Mouse (Mus musculus) thymus, postnatal 4 days (tissue): ENCODE measurements around the gene 2310039H08Rik.

Experiments
- DNase-seq: peaks from one replicate; pipeline ENCODE4 v3.0.0; 2021

2310039H08Rik gene

DNA sequence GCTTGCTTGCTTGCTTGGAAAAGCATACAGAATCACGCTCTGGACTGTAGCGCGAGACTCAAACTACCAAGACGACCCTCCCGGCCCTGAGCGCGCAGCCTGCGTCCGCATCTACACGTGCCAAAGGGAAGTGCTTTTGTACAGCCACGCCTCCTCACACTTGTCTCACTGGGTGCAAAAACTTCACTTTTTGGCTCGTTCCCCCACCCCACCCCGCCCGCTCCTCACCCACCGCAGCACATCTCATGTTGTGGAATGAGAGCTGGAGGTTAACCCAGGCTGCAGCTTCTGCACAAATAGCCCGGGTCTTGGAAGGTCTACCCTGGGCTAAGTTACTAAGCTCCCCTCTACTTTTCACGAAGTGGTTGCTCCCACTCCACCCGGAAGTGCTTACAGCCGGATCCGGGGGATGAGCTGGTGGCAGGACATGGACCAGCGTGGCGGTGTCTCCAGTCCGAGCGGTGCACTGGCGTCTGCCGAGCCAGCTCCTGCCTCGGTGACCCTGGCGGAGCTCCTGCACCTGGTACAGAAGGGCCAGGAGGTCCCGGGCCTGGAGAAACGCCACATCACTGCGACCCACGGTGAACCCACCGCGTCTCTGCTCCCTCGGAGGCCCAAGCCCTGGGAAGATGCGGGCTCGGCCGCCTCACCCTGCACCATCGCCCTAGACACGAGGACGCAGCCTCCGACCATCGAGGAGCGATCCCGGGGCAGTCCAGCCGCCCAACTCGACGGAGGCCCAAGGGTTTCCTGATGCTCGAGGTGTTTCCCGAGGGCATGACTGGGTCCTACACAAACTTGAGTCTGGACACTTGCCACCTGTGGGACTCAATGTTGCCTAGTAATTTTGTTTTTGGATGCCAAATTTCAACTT, at the start of gene 2310039H08Rik:
2310039H08Rik (plus strand) TSS at position 232 of the 874 bp plus-strand sequence.
- DNase-seq = peak; percentile 84

- peak; percentile 54 for DNase-seq
Observed at GRCm38 (mm10) chr17:46724477-46725084, 47.9 kb upstream of the 2310039H08Rik start.

DNA sequence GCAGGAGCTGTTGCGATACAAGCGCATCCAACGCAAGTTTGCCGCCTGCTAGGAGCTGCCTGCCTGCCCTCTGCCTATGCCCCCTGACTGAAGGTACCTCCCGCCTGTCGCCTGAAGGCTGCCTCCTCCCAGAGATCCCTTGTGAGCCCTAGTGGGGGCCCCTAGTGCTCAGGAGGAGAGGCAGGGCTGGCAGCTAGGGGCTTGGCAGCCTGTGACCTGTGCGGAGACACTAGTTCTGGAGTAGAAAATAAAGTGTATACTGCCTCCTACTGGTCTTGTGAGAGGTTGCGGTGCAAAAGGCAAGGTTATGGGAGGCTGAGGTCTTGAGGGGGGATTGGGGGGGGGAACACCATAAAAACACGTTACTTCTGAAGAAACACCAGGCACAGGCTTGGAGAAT, 47.2 kb upstream of the 2310039H08Rik start:
- peak; percentile 71 for DNase-seq

DNA sequence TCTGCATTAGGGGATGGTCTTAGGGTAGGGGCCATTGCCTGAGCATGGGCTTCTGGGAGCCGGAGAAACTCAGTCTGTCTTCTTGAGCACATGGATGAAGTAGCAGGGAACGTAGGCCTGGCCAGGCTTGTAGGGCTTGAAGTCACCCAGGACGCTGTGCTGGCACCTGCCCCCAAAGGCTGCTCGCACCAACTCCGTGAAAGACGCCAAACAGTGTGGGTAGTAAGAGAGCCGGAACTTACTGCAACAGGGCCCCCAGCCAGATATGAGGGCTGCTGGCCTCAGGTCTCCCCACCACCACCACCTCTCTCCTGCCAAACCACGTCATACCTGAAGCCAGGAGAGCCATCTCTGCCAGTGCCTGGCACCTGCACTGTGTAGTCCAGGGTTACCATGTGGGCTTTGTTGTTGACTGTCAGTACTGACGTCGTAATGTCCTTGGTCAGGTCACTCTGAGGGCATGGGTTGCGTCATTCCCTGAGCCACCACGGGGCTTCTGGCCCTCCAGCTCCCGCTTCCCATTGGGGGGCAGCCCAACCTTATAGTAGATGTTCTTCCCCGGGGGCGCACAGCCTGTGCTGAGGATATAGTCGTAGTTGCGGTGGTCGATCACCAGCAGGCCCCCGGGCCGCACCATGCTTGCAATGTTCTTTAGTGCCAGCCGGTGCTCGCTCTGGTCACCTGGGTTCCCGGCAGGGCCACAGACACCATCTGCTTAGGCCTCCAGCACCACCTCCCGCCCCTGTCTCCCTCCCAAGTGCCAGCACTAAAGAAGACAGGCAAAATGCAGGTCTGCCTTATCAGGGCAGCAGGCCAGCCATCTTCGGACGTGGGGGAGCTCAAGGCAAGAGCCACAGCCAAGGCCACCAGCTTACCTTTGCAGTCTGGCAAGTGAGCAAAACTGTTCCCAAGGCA, 46.4 kb upstream of the 2310039H08Rik start:
- DNase-seq = no peak

GRCm38 (mm10) chr17:46727271-46727670, 45.2 kb upstream of the 2310039H08Rik start:
- no peak for DNase-seq

- peak; percentile 68 for DNase-seq
Observed at GRCm38 (mm10) chr17:46728021-46728420, 44.4 kb upstream of the 2310039H08Rik start.

DNA sequence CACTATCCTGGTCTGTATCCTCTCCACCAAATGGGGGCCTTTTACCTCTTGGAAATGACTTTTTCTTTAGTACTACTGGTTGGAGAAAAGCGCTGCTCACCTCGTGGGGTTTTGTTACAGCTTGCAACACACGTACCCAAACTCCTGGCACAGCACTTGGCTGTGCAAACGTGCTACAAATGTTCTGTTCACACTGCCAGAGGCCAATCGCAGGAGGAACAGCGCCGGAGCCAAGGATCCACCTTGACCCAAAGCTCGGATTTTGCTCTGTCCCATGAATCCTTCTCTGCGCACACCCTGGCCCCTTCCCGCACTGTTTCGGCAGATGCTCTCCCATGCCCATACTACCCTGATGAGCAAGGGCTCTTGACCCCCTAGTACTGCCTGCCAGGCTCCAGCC, 43.9 kb upstream of the 2310039H08Rik start:
- no peak for DNase-seq

DNA sequence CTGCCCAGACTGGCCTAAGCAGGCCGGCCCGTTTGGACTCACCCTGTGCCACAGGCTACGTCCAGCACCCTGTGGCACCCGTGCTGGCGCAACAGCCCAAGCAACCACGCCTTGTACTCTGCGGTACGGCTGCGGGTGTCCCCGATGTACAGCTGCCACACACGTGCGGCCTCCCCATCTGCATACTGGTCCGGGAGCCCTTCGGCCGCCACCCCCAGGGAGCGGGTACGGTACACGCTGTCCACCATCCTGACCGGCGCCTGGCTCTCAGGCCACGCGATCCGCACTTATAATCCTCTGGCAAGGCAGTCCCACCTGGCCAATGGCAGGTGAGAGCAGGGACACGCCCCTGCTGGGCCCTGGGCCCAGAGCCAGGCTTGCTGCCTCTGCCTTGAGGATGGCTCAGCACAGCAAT, 43.5 kb upstream of the 2310039H08Rik start, which contains the start of gene Gnmt:
Gnmt (minus strand) TSS at position 265 of the 415 bp plus-strand sequence.
- no peak for DNase-seq

- DNase-seq = no peak
Observed at GRCm38 (mm10) chr17:46734055-46734454, 38.4 kb upstream of the 2310039H08Rik start.

GRCm38 (mm10) chr17:46735287-46735686, 37.1 kb upstream of the 2310039H08Rik start:
- no peak for DNase-seq

DNA sequence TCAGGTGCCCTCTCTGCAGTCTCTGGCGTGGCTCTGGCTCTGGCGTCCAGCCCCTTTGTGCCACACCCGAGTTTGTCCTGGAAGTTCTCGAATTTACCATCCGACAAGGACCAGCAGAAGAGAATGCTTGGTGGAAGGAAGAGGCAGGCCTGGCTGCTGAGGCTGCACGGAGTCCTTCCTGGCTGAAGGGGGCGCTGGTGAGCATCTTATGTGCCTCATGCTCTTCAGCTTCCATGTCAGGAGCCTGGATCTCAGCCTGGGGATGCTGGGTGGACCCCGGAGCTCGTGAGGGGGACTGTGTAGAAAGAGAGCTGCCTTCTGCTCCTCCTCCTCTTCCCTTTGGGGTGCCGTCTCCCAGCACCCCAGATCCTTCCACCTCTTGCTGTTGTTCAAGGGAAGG, 36.3 kb upstream of the 2310039H08Rik start:
- DNase-seq = peak; percentile 81

DNA sequence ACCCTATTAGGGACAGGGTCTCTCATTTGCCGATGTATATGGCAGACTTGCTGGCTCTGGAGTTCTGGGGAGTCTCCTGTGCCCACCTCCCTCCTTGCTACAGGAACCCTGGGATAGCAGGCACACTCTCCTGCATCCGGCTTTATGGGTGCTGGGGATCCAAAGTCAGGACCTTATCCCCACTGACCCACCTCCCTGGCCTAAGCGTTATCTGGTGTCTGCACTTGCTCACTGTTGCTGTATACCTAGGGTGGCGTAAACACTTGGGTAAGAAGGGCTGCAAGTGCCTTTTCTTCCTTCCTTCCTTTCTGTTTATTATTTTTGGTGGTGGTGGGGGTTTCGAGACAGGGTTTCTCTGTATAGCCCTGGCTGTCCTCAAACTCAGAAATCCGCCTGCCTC, 31.1 kb upstream of the 2310039H08Rik start:
- no peak for DNase-seq

GRCm38 (mm10) chr17:46742986-46743385, 29.4 kb upstream of the 2310039H08Rik start:
- no peak for DNase-seq

- DNase-seq = no peak
Observed at GRCm38 (mm10) chr17:46745506-46745905, 26.9 kb upstream of the 2310039H08Rik start.

GRCm38 (mm10) chr17:46747234-46747633, 25.2 kb upstream of the 2310039H08Rik start:
- no peak for DNase-seq

DNA sequence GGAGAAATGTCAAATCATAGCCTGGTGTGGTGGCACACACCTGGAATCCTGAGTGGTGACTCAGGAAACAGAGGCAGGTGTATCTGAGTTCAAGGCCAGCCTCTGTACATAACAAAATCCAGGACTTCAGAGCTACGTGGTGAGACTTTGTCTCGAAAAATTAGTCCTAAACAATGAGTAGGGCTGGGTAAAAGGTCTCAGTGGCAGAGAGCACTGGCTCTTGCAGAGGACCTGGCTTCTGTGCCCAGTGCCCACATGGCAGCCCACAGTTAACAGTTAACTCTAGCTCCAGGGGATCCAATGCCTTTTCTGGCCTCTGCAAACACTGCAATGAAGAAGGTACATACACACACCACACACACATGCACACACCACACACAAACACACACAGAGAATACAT, 24.6 kb upstream of the 2310039H08Rik start:
- no peak for DNase-seq

DNA sequence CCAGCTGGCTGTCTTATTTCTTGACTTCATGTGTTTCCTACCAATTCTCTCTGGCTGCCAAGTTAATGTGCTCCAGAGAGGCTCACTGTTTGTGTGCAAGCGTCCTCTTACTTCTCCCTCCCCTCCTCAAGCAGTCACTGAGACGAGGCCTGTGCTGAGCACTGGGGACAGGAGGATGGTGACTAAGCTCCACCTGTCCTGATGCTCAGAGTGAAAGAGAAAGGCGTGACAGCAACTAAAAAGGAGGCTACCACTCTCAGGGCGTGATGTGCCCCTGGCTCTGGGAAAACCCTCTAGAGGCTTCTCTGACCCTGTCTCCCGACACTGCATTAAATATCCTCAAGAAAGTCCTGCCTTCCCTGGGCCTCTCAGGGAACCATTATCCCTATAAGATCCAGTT, 23.2 kb upstream of the 2310039H08Rik start:
- DNase-seq = no peak

- no peak for DNase-seq
Observed at GRCm38 (mm10) chr17:46750580-46750979, 21.9 kb upstream of the 2310039H08Rik start.

DNA sequence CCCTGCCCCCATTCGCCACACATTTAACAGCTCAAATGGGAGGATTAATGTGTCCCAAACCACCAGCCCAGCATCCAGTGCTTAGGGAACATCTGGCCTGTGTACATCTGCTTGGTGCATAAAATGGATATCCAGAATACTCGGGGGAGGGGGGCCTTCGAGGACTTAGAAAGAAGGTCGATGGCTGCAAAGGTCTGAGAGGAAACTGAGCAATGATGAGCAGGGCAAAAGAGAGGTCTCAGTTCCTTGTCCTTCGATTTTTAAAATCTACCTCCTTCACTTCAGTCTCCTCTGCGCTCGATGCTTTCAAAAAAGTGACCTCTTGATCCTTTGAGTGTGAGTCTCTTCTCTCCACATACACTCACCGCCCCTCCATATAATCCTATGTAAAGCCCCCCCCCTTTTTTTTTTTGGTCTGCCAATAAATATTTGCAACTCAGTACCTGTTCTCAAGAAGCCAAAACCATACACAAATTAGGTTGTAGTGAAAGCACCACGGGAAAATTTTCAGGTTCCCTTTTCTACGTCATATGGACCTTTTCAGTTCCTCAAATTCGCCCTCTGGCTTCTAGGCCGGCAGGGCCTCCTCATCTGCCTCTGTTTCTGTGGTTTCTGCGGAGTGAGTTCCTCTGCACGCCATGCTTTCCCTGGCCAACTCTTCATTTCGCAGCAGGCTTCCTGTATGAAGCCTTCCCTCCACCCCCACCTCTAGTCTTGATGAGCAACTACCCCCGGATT, 21.2 kb upstream of the 2310039H08Rik start:
- DNase-seq = no peak

- peak; percentile 97 for DNase-seq
Observed at GRCm38 (mm10) chr17:46751794-46752556, 20.5 kb upstream of the 2310039H08Rik start, which contains the start of gene Cnpy3. TSS of gene Cnpy3 (minus strand) at chr17:46752214.

GRCm38 (mm10) chr17:46758753-46759152, 13.7 kb upstream of the 2310039H08Rik start:
- no peak for DNase-seq
